Mouse (Mus musculus): ENCODE measurements around the gene Stxbp5l.
"Not testable (repeated sequence)": the region's sequence is repeated elsewhere in the genome, so short reads cannot be mapped to it uniquely, and the experiment has no call there.

GRCm38 (mm10) chr16:37341446-37341845, 43.3 kb downstream of the Stxbp5l start:
- TF ChIP-seq POLR2A (IDR thresholded peaks at IDR 0.05; ENCODE audit: control insufficient read depth, extremely low read depth, insufficient read depth, low read length, poor library complexity); CTCF (IDR thresholded peaks at IDR 0.05; ENCODE audit: borderline replicate concordance, control insufficient read depth, extremely low read depth, insufficient read depth, low read length, poor library complexity): not testable (repeated sequence)

Data from thymus, adult 2 months (tissue).